Mouse (Mus musculus): ENCODE results near the gene Dnhd1.
A peak's percentile ranks its signal among the peaks of the same experiment; 100 is the strongest.
"Not testable (repeated sequence)": the region's sequence is repeated elsewhere in the genome, so short reads cannot be mapped to it uniquely, and the experiment has no call there.

Gene Dnhd1

DNA sequence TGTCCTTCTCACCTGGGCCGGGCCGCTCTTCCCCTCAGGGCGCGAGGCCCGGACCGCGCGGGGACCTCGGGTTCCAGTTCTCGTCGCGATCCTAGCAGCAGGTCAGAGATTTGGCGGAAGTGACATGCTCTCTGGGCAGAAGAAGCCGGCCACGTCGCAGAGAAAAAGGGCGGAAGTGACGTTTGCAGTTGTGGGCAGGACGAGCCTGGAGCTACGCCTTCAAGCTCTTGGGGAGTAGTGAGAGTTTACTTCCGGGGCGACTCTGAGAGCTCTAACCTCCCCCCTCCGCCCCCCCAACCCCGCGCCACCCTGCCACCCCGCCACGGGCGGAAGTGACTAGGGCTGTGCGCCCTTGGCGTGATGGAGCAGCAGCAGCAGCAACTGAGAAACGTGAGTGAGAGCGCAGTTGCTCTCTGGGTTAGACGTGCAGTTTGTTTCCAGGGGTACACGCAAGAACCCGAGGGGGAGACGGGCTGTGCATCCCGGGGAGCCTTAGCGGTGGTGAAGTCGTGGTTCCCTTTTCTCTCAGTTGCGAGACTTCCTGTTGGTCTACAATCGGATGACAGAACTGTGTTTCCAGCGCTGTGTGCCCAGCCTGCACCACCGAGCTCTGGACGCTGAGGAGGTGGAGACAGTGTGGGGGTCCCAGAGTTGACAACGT, 10.3 kb upstream of the Dnhd1 start, which contains the start of the genes Arfip2 and Gm45799:
Arfip2 (minus strand) TSS at position 184 of the 661 bp plus-strand sequence.
Gm45799 (plus strand) TSS at position 320 of the 661 bp plus-strand sequence.
- peak; percentile 96 for DNase-seq (ENCODE audit: low spot score)

DNA sequence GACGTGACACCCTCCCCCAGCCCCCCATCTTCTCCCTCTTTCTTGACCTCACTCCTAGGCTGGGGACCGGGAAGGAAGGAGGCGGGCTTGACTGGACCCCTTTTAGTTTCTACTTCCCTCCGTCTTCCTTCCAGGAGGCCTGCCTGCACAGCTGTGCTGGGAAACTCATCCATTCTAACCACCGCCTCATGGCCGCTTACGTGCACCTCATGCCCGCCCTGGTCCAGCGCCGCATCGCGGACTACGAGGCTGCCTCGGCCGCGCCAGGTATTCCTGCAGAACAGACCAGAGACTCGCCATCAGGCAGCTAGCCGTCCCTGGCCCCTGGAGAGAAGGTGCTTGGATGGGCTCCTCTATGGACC, 9.8 kb upstream of the Dnhd1 start:
- peak; percentile 36 for DNase-seq (ENCODE audit: low spot score)

DNA sequence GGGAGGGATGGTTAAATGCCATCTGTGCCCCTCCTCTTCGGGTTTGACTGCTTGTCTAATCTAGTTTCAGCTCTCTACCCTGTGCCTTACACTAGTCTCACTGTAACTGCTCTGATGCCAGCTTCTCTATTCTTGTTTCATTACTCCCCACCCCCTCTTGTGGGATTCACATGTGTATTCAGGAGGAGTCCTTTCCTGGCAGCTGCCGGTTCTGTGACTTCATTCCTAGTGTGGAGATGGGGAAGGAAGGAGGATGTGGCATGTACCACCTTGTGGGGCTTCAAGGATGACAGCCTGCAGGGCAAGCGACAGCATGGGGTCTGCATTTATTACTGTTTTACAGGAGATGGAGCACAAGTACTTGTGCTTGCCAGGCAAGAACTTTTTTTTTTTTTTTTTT, 8.7 kb upstream of the Dnhd1 start:
- DNase-seq (ENCODE audit: low spot score) = no peak

DNA sequence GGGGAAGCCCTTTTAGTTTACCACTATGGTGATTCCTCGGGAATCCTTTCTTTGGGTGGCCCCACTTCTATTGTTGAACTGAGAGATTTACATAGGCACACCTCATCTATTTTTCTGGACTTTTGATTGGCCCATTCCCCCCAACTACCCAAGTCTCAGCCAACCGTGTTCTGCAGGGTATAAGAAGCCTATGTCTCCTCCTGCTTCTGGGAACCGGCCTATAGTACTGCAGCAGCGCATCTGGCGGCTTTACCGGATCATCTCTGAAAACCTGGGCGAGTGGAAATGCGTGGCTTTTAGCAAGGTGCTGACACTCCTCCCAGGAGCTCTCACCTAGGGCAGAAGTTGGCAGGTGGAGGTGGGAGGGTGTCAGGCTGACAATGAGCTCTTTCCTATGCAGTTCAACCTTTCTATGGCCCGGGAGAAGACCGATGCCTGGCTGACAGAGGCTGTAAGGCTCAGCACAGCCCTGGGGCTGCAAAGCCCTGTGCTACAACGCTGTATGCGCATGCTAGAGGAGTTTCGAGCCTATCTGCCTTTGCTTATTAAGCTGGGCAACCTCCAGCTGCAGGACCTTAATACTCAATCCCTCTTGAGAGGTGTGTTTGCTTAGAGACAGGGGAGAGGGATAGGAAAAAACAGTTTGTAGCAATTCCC, 35.0 kb downstream of the Dnhd1 start:
- no peak for DNase-seq (ENCODE audit: low spot score)

DNA sequence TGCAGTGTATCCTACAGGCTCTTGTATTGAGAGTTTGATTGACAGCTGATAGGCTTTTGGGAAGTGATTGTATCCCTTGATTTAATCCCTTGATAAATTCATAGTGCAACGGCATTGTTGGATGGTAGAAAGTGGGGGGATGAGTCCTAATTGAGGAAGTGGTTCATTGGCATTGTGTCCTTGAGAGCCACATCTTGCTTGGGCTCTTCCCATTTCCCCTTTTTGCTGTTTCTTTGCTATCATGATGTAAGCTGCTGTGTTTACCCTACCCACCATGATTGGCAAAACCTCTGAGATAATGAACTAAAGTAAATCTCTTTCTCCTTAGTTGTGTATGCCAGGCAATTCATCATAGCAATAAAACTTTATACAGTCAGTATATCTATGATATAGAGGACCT, 40.2 kb downstream of the Dnhd1 start:
- DNase-seq (ENCODE audit: low spot score) = no peak

DNA sequence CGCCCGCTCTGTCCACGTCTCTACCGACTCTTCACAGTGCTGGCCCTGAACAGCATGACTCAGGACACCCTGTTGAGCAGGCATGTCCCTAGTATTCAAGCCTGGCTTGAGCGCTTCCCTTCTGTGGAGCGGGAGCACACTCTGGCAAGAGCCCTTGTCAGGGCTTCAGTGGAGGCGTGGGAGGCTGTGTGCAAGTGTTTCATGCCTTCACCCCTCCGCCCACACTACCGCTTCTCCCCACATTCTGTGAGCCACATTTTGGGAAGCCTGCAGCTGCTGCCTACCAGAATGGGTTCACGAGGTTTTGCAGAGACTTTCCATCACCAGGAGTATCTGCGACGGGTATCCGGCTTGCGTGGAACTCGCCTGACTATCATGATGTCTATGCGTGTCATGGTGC, 52.6 kb downstream of the Dnhd1 start:
- DNase-seq (ENCODE audit: low spot score) = no peak

DNA sequence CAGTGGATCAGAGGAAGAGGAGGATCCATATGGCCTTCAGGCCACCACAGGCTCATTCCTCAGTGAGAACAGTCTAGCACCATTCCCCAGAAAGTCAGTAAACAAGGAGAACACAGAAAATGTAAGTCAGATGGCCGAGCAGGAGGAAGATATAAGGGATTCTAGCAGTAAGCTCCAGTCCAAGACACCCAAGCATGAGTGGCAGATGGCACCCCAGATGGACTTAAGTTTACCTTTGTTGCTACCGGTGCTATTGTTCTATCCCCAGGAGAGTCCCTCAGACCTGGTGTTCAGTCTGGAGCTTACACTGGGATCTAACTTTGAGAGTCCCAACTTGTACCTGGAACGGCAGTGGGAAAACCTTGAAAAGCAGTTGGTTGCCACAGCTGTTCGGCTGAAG, 53.2 kb downstream of the Dnhd1 start:
- DNase-seq (ENCODE audit: low spot score) = no peak

DNA sequence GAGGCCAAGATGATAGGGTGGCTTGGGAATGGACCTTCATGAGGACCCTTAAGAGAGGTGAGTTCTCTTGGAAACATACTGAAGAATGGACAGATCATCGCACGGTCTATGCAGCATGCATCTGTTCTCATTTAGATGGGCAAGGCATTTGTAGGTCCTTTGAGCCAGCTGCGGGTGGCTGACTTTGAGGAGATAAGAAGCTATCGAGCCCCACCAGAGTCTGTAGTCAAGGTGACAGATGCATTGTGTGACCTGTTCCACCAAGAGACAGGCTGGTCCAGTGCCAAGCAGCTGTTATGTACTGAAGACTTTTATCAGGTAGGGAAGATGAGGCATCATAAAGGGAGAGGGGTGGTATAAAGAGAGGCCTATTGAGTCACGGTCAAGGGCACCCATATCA, 58.1 kb downstream of the Dnhd1 start:
- DNase-seq (ENCODE audit: low spot score) = no peak

DNA sequence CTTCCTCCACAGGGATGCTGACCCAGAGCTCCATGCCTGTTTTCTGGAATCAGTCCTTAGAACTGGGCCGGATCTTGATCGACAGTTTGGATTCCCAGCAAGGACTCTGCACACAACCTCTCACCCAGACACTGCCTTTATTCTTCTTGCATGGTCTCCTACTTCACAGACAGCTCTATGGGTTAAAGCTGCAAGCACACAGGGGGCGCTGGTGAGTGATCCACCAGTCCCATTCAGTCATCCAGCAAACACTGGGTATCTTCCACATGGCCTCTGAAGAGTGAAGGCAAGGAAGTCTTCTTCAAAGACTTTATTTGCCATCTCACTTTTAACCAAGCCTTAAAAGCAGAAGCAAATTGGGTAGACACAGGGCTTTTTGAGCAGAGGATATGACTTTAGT, 64.7 kb downstream of the Dnhd1 start:
- DNase-seq (ENCODE audit: low spot score) = no peak

DNA sequence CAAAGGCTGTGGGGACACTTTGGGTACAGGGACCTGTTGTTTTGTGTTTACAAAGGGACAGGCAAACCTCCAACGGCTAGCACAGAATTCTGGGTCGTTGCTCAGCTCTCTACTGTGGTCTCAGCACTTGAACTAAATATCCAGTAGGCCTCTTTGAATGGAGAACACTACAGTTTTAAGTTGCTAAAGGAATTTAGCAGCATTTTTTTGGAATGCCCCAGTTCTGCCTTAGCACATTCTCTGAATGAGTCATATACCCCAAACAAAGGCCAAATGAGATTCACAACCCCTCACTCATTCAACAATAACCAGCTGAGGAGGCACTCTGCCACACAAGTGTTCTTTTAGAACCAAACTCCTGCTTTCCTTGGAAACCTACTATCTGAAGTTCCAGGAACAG, 71.3 kb downstream of the Dnhd1 start:
- DNase-seq (ENCODE audit: low spot score) = no peak

DNA sequence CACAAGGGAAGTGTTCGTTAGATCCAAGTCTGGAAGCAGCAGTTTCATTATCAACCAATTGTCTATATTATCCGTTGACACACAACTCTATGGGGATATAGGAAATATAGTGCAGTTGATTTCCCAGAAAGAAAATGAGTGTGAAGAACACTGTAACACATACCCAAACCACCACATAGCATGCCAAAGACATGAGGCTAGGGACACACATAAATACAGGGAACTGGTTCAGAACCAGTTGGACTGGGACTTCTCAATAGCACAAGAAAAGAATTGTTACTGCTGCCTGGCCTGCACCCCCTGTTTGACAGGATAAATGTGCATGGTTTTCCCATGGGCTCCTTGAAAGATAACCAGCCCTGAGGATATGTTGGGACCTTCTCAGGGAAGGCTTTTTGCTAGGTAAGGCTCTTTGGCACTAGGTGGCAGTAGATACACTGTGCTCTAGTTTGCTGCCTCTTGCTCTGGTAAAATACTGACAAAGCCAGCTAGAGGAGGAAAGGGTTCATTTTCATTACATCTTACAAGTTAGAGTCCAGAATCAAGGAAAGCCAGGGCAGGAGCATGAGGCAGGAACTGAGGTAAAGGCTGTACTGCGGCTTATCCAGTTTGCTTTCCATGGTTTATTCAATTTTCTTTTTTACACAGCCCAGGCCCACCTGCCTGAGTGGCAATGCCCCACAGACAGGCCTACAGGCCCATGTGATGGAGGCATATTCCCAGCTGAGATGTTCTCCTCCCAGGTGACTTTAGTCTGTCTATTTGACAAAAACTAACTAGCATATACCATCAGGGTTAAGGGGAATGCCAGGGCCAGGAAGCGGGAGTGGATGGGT, 75.7 kb downstream of the Dnhd1 start:
- no peak for DNase-seq (ENCODE audit: low spot score)

DNA sequence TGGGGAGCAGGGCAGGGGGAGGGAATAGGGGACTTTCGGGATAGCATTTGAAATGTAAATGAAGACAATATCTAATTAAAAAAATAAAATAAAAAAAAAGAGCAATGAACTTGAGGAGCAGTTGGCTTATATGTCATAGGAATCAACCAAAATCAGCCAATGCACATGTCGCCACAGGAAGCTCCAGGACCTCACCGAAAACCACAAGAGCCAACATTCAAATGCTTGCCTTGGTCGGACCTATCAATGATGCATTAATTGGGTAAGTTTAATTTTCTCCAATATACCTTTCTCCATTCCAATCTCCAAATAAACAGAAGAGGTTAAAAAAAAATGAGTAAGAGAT, 76.3 kb downstream of the Dnhd1 start:
- DNase-seq (ENCODE audit: low spot score) = no peak

DNA sequence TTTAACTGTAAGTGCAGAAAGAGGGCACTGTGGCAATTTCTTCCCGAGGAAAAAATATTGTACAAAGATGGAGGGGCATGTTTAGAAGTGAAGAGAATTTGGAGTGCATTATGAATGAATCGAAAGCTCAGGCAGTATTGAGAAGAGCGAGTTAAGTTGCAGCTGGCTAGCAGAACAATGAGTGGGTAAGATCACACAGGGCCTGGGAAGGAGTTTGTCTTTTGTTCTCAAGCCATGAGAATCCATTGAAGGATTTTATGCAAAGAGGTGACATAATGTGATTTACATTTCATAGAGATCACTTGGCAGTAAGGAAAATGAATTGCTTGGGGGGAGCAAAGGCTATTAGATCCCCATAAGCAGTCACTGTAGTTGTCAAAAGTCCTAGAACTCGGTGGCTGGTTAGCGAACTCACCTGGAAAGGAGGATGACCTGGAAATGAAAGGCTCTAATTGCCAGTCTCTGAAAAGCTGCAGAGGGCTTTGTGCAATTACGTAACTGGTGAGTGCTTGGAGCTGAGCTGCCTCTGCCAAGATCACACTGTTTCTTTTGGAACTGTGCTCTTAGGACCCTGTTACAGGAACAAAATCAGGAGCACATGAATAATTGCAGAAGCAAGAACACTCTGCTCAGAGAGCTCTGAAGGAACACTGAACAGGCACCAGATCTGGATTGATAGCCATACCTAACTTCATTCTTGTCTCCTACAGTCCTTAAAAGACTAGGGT, 78.2 kb downstream of the Dnhd1 start:
- no peak for DNase-seq (ENCODE audit: low spot score)

DNA sequence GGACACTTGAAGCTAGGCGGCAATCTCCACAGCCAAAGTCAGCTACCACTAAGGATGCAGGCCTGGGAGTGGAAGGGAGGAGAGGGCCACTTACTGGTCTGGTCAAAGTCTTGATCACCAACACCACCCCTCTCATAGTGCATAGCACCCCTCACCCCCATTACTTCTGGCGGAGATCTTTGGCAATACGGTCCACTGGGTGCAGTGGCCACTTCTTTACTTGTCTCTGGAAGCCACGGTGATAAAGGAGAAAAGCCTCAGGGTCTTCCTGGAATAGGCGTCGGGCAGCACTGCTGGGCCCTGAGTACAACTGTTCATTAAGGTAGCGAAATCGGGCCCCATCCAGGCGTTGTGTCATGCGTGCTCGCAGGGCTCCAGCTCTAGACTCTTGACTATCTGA, 83.2 kb downstream of the Dnhd1 start:
- no peak for DNase-seq (ENCODE audit: low spot score)

DNA sequence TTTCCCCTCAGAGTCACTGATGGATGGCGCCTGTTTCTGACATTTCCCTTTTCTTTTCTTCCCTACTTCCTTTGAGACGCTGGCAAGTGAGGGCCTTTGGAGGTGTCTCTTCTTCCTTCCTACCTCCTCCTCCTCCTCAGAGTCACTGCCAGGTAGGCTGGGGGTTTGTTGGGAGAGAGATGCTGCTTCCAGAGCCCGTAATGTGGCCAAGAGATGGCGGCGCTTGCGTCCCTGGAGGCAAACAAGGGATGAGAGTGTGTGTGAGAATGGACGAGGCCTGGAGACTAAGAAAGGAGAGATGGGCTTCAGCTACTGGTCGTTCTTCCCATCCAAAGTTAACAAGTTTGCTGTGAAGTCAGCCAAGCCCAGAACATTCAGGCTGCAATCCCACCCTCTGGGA, 84.2 kb downstream of the Dnhd1 start:
- DNase-seq (ENCODE audit: low spot score) = no peak

DNA sequence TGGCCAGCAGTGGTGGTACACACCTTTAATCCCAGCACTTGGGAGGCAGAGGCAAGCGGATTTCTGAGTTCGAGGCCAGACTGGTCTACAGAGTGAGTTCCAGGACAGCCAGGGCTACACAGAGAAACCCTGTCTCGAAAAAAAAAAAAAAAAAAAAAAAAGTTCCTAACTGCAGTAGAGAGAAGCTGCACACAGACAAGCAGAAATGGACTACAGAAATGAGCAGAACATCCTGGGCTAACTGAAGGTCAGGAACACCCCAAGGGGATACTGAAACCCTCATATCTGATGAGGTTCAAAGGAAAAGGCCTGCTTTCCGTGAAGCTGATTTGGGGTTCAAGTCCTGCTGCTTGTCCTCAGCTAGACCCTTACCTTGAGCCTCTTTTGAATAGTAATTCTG, 84.8 kb downstream of the Dnhd1 start:
- not testable (repeated sequence) for DNase-seq (ENCODE audit: low spot score)

DNA sequence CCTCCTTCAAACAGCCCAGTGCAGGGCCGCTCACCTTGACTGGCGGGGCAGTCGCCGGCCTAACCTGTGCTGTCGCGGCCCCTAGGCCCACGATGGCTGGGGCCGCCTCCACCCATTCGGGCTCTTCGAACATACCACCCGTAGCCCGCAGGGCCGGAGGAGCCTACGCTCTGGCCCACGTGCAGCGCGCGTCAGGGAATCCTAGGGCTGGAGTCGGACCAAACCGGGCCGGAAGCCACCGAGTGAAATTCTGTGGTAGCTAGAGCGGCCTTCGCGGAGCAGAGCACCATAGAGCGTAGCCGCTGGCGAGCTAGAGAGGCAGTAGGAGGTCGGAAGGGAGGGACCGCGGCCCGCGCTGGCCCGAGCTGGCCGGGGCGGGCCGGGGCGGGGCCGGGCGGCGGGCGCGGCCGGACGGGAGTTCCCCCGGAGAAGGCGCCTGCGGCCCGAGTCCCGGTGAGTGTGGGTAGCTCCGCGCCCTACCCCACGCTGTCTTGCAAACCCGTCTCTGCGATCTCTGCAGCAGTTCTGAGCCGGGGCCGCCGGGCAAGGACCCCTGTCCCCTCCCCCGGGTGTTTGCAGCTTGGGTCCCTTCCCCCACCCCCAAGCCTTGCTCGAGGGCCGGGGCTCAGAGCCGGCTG, 85.8 kb downstream of the Dnhd1 start, which contains the start of gene Ilk:
Ilk (plus strand) TSS at position 329 of the 638 bp plus-strand sequence.
- DNase-seq (ENCODE audit: low spot score) = peak; percentile 90

DNA sequence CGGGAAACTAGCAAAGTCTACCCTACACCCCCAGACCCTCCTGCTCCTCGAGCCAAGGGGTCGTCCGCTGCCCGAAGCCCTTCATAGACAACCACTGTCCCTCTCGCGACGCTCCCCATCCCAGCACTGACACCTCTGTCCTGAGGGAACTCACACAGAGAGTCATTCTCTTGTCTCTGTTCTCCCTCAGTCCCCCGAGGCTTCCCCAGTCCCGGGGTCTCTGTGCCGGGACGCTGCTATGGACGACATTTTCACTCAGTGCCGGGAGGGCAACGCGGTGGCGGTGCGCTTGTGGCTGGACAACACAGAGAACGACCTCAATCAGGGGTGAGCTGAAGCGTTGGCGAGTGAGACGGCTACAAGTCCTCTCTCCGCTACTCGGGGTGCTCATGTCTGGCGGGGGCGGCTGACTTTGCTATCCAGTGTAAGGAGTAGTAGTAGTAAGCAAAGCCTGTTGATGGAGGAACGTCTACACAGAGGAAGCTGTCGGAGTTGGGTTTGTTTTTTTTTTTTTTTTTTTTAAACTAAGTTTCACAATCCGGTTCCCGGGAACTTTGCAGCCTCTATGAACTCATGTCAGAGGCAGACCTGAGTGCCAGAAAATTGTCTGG, 86.4 kb downstream of the Dnhd1 start, which contains the start of gene Rrp8:
Rrp8 (minus strand) TSS at position 475 of the 611 bp plus-strand sequence.
- DNase-seq (ENCODE audit: low spot score) = peak; percentile 54

DNA sequence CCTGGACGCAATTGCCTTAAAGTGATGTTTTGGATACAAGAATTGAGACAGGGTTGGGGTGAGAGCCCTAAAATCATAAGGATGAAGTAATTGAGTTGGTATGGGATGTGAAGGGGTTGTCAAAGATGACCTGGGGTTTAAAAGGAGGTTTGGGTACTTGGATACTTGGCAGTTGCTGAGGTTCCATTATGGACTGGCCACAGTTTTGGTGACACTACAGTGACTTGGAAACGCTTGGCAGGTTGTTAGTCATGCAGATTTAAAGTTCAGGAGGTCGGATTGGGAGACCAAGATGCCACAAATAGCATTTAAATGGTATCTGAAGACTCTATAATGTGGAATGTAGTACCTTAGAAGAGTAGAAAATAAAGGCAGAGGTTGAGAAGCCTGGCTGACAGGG, 87.0 kb downstream of the Dnhd1 start:
- no peak for DNase-seq (ENCODE audit: low spot score)

DNA sequence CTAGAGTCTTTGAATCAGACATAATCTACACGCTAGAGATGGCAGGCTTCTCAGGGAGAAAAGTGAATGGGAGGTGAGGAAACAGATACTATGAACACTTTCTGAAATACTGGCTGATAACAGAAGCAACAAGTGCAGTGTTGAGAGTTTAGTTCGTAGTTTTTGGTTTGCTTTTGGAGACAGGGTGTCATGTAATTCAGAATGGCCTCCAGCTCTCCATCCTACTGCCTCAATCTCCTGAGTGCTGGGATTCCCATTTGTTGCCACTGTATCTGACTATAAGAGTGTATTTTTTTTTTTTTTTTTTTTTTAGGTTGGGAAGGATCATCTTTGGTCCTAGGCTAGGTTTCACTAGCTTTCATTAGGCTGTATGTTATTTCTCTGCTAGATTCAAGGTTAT, 87.7 kb downstream of the Dnhd1 start:
- no peak for DNase-seq (ENCODE audit: low spot score)

DNA sequence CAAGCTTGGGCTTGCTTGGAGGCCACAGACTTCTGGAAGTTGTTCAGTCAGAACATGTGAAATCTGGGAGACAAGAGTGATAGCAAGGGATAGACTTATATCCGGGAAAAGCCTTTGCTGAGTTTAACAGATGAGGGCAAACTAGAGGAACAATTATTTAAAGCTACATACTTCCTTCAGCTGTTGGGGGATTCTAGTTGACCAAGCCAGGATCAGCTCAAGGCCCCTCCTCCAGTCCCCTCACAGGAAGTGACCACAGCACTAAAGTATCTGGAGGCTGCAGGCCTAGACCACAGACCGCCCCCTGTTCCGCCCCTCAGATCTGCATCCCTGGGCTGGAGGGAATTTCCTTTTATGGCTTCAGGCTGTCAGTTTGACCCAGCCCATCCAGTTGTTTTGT, 88.3 kb downstream of the Dnhd1 start:
- peak; percentile 76 for DNase-seq (ENCODE audit: low spot score)

Measured in yolk sac, embryonic 10.5 days (tissue).